Mouse (Mus musculus): ENCODE measurements around the gene Ube2cbp.

The Ube2cbp gene

GRCm38 (mm10) chr9:86315700-86316099, 149.1 kb downstream of the Ube2cbp start:
- DNase-seq (ENCODE audit: low spot score): no peak

GRCm38 (mm10) chr9:86308616-86309015, 156.1 kb downstream of the Ube2cbp start:
- no peak for DNase-seq (ENCODE audit: low spot score)

- DNase-seq (ENCODE audit: low spot score): no peak
Observed at GRCm38 (mm10) chr9:86306556-86306955, 158.2 kb downstream of the Ube2cbp start.

GRCm38 (mm10) chr9:86301407-86301806, 163.3 kb downstream of the Ube2cbp start:
- no peak for DNase-seq (ENCODE audit: low spot score)

GRCm38 (mm10) chr9:86298596-86298995, 166.2 kb downstream of the Ube2cbp start:
- DNase-seq (ENCODE audit: low spot score): no peak

- no peak for DNase-seq (ENCODE audit: low spot score)
Observed at GRCm38 (mm10) chr9:86298131-86298530, 166.6 kb downstream of the Ube2cbp start.

GRCm38 (mm10) chr9:86296683-86297638, 167.8 kb downstream of the Ube2cbp start:
- no peak for DNase-seq (ENCODE audit: low spot score)

GRCm38 (mm10) chr9:86287570-86287954, 177.2 kb downstream of the Ube2cbp start:
- no peak for DNase-seq (ENCODE audit: low spot score)

- no peak for DNase-seq (ENCODE audit: low spot score)
Observed at GRCm38 (mm10) chr9:86286830-86287569, 177.8 kb downstream of the Ube2cbp start.

GRCm38 (mm10) chr9:86282555-86282954, 182.2 kb downstream of the Ube2cbp start:
- DNase-seq (ENCODE audit: low spot score): no peak

- no peak for DNase-seq (ENCODE audit: low spot score)
Observed at GRCm38 (mm10) chr9:86281147-86281467, 183.6 kb downstream of the Ube2cbp start.

GRCm38 (mm10) chr9:86280461-86281146, 184.1 kb downstream of the Ube2cbp start:
- DNase-seq (ENCODE audit: low spot score): no peak

GRCm38 (mm10) chr9:86269541-86269940, 195.2 kb downstream of the Ube2cbp start:
- no peak for DNase-seq (ENCODE audit: low spot score)

GRCm38 (mm10) chr9:86266658-86267057, 198.1 kb downstream of the Ube2cbp start:
- no peak for DNase-seq (ENCODE audit: low spot score)

Measured in testis, postnatal 10 days (tissue).